Mouse (Mus musculus) cerebellum, adult (tissue): ENCODE results near the gene Tex44.
"Not testable (repeated sequence)": the region's sequence is repeated elsewhere in the genome, so short reads cannot be mapped to it uniquely, and the experiment has no call there.

Source experiments
- ATAC-seq: cut with Nextera tagmentation; 2 replicates; pipeline ENCODE4 v1.9.2; 2017; ENCODE audit warnings: mild to moderate bottlenecking, moderate library complexity, mixed read lengths; ENCODE audit not compliant: insufficient number of reproducible peaks, low FRiP score, low TSS enrichment

Gene Tex44

DNA sequence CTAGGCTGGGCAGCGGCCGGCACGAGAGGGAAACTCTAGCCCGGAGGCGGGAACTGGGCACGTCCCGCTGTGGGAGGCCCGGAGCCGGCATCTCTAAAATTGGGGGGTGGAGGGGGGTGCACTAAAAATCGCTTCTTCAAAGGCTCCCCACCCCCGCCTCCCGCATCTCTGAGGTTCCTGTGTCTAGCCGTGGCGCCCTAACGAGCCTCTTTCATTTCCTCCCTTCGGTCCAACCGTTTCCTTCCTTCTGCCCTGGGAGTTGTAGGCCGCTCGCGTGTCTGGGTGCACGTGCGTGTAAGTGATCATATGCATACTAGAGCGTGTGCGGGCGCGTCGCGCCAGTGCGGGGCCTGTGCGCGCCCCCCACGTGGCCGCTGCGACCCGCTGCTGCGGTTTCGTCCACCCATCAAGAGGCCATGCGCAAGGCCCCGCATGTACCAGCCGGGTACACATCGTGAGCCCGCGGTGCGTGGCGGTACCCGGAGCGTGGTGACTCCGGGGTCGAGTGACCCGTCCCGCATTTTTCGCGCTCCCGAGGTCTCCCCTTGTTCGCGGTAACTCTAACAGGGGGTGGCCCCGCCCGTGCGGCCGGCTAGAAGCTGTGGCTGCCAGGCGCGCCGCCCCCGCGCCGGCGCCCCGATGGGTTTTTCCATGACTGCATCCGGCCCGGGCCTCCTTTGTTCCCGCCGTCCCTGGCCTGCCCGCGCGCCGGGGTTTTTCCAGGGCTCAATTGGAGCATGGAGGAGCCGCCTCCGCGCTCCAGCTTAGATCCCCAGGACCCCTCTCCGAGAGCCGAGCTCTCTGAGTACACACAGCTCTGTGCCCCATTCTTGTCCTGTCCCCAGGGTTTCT, 16.1 kb downstream of the Tex44 start:
- ATAC-seq: peak; percentile 62

DNA sequence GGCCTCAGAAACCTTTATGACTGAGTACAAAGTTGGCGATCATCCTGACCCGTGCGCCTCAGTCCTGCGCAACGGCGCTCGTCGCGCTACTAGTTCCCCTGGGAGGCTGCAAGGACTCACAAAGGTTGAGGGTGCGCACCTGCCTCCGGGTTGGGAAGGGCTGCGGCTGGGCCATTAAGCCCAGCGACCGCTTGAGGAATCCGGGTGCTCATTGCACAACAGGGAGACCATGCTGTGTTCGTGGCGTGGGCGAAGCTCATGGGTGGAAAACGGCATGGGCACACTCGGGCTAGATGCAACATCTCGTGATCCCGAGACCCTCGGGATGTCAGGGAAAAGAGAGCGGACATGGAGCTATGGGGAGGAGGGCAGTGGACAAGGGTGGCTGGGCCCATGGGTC, 16.7 kb downstream of the Tex44 start:
- no peak for ATAC-seq

DNA sequence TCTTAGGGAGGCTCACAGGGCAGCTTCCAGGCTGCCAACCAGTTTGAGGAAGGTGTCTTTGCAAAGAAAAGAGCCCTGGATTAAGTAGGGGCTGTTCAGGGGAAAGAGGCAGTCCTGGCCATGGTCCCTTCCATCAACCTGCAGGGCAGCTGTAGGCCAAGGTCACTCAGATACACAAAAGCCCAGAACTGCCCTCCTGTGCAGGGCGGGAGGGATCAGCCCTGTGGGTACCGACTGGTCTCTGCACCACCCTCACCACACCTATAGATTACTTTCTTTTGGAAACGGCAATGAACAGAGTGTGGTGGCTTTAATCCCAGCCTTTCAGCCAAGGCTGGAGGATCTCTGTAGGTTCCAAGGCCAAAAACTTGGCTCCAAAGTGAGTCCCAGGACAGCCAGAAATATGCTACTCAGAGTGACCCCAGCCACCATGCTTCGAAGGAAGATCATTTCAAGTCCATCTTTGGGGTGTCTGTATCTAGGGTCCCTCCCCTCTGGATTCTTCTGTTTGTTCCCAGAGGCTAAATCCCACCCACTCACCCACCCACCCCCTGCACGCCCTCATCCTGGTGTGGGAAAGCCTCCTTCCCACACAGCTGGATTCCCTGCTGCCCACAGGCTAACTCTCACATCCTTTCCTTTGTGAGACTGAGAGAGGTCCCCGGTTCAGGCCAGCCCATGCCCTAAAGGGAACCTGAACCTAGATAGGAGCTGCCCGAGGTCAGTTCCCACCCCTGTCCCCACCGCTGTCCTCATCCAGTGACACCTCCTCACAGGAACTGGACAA, 17.4 kb downstream of the Tex44 start:
- no peak for ATAC-seq

DNA sequence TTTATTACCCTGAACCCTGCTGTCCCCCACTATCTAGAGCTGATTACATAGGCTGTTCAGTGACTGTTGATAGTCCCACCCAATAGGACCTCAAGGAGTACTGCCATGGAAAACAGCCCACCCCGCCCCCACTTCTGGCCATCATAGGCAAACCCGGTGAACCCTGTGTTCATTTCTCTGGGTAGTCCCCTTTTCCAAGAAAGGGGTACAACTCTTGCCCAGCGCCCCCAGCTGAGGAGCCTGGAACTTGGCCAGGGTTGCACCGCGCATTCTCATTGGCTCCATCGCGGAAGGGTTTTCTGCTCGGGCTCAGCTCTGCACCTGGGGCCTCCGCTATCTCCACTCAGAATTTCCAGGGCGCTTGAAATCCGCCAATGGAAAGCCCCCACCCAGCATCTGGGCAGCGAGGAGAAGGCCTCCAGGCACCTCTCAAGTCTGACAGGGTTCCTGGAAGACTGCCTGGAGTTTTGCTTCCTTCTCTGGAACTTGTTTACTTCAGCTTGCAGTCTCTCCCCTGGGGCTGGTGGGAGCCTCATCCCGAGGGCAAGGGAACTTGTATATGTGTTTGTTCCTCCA, 21.6 kb downstream of the Tex44 start:
- no peak for ATAC-seq

DNA sequence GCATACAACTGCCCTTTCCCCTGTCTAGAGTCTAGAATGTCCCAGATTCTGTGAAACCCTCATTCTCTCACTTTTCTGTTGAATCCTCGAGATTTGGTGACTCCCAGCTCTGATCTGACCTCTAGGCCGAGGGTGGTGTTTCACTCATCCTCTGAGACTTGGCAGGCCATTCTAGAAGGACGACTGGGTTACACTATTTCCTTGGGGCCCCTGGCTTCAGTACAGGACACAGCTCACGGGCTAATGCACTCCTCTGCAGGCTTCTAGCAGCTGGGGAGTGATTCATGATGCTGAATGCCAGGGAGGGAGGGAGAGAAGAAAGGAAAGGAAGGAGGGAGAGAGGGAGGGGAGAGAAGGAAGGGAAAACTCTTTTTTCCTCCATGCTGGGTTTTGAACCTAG, 22.1 kb downstream of the Tex44 start:
- no peak for ATAC-seq

DNA sequence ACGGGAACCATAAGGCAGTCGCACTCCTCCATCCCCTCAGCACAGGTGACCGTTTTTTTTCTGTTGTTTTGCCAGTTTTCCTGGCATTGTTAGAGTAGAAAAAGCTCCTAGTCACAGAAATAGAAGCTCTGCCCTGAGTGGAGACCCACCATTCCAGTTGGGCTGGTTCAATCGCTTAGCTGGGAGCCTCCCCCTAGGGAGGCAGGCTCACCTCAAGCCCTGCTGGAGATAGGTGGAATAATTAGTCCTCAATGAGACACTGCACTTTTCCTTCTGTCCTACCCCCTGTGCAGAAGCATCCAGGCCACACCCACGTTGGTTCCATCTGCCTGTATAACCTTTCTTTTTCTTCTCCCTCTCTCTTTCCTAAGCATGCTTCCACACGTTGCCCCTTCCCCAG, 23.8 kb downstream of the Tex44 start:
- ATAC-seq: no peak

DNA sequence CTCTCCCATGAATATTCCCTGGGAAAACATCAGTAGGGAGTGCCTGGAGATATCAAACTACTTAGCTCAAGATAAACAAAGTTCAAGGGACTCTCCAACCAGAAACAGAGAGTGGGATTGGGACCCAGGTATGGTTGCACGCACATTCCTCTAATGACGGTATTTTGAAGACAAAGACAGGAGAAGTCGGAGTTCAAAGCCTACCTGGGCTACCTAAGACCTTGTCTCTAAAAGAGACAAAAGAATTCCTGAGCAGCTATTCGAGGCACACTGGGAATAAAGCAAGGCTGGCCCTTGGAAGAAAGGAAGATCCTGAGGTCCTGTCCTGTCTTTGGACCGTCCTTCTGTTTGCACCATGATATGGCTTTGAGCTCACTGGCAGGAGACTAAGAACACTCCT, 26.6 kb downstream of the Tex44 start:
- ATAC-seq: no peak

DNA sequence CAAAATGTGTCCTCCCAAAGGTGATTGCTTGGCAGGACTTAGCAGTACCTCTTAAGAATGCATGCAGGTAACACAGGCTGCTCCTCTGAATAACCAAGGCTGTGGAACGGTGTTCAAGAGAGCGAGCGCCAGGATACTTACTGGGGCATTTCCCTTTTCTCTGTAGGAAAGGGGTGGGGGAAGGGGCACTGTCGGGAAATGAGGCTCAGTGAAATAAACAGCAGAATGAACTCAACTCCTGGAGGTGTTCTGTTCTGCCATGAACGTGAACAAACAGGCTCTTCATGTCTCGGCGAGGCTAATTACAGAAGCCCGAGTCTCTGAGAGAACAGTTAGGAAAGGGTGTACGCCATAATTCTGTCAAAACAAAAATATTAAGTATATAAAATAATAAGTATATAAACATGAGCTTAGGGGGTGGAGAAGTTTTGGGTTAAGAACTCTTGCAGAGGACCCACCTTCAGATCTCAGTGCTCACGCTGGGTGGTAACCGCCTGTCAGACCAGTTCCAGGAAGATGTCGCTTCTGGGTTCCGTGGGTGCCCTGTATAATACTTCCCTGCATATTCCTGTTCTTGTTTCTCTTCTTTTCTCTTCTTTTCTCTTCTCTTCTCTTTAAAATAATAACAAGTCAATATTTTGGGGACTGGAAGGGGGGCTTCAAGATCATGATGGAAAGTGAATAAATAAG, 30.9 kb downstream of the Tex44 start:
- ATAC-seq: no peak

DNA sequence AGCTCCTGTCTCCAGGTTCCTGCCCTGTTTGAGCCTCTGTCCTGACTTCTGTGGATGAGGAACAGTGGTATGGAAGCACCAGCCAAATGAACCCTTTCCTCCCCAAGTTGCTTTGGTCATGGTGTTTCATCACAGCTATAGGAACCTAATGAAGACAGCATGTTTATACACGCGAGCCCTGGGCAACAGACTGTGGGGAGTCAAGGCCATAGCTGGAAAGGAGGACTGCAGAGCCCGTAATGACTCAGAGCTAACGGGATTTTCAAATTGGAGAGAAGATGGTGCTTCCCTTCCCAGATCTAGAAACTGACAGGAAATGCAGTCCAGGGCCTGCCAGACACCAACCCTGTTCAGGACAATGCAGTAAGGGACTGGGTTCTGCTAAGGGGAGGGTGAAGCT, 33.2 kb downstream of the Tex44 start:
- no peak for ATAC-seq

DNA sequence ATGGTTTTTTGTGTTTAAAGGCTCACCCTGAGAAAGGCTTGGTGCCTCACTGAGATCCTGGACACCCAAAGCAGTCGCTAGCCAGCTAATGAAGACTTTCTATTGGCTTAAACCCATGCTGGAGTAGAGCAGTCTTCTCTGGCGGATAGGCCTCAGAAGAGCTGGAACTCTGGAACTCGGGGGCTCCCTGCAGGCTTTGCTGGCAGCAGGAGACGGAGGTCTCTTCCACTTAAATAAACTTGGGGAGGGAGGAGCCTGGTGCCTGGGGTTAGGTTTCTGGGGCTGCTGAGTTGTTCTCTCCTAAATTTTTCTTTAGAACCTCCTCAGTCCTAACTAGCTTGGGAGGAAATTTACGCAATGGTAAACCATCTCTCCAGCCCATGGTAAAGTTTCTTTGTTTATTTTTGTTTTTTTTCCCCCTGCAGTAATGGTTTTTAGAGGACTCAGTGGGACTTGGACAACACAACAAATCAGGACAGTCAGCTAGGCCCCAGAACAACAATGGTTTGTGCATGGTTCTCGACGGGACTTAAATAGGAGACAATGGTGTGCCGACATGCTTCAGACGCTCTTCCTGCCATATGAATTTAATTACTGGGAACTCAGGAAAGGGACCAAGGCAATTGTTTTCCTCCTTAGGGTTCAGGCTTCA, 38.2 kb downstream of the Tex44 start:
- no peak for ATAC-seq

DNA sequence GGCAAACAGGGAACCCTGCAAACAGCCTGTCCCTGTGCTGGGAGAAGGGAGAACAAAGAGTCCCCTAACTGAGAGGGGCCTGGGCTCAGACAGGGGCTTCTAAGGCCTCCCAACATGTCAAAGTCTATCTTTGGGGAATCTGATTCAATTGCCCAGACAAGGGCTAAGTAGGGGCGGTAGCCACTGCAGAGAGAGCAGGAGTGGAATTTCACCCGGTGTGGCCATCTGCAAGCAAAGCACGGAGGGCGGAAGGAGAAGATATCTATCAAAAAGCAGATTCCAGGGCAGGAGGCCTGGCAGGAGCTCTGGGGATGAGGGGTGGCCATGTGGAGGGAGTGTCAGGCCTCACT, 38.7 kb downstream of the Tex44 start:
- no peak for ATAC-seq

DNA sequence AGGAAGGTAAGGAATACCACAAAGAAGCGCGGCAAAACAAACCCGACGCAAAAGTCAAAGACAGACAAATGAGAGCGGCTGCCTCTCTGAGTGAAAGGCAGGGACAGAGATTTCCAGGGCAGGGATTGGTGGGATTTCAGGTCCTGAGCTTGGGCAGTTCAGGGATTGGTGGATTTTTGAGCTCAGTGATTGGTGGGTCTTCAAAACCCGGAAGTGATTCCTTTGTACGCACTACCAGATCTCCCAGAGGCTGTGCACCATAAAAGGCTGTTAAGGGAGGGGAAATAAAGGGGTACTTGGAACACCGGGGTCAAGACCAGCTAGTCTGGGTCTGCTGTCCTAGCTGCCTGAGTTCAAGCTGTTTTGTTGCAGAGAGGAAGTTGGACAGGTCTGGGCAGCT, 41.3 kb downstream of the Tex44 start:
- no peak for ATAC-seq

DNA sequence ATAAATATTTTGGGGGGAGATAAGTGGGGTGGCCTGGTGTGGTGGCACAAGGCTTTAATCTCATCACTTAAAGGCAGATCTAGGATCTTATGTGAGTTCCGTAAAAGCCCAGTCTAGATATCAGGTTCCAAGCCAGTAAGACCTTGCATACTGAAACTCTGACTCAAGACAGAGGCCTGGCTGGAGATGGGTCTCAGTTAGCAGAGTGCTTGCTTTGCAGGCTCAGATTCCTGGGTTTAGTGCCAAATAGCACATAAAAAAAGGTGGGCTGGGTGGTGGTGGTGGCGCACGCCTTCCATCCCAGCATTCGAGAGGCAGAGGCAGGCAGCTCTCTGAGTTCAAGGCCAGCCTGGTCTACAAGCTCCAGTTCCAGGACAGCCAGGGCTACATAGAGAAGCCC, 43.7 kb downstream of the Tex44 start:
- no peak for ATAC-seq

DNA sequence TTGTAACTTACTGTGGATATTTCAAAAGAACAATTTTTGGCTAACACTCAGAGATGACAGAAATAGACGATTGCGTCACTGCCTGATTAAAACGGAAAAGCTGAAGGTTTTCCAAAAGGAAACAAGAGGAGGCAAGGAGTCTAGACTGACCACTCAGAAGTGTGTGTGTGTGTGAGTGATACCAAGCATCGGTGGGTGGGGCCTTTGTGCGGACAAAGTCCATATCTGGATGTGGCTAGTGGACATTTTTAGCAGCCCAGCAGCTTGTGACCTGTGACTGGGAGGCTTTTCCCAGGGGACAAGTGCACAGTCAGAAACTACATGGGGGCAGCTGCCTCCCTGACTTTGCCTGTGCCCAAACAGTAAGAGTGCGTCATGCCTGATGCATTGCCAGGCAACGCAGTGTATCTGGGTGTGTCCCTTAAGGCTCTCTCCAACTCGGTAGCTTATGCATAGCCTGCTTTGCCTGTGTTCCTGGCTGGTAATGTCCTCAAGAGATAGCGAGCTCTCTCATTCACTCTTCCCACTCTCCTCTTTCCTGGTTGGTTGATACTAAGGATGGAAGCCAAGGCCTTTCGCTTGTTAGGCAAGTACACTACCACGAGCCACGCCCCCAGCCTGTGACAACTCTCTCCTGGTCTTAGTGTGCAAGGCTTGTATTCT, 44.5 kb downstream of the Tex44 start:
- peak; percentile 18; the same call in 1 of the 2 replicates for ATAC-seq

DNA sequence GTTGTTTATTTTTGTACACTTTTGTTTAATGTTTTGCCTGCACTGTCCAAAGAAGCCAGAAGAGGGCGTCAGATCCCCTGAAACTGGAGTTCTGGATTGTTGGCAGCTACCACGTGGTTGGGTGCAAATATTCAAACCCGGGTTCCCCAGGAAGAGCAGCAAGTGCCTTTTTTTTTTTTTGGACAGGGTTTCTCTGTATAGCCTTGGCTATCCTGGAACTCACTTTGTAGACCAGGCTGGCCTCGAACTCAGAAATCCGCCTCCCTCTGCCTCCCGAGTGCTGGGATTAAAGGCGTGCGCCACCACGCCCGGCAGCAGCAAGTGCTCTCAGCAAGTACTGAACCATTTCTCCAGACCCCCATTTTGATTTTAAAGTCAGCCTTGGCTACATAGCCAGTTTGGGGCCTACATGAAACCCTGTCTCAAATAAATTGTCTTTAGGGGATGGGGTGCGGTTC, 45.4 kb downstream of the Tex44 start:
- not testable (repeated sequence) for ATAC-seq

DNA sequence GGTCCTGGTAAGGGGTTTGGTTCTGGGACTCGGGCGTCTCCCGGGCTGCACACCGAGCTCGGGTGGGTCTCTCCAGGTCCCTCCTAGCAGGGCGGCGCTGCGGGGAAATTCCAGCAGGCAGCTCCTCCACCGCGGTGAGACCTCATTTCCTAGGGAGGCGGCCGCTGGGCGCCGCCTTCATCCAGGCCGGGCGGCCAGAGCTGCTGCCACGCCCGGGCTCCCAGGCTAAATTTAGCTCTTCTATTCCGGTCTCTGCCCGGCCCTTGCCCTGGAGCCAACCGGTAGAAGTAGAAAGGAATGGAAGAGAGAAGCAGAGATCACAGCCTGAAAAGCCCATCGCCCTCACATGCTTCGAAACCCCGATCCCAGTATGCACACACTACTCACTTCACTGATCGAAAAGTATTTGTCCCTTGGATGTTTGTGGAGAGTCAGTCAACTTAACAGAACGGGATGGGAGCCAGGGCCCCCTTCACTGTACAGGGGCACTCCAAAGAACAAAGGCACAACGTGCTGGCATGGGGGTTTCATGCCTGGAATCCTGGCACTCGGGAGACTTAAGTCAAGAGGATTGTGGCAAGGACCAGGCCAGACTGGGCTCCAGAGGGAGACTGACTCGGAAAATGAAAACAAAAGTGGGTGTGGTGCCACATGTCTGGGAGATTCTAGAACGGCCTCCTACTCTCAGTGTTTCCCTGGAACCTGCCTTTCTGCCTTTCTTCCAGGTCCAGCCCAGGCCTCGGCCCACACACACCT, 46.2 kb downstream of the Tex44 start:
- ATAC-seq: peak; percentile 67

DNA sequence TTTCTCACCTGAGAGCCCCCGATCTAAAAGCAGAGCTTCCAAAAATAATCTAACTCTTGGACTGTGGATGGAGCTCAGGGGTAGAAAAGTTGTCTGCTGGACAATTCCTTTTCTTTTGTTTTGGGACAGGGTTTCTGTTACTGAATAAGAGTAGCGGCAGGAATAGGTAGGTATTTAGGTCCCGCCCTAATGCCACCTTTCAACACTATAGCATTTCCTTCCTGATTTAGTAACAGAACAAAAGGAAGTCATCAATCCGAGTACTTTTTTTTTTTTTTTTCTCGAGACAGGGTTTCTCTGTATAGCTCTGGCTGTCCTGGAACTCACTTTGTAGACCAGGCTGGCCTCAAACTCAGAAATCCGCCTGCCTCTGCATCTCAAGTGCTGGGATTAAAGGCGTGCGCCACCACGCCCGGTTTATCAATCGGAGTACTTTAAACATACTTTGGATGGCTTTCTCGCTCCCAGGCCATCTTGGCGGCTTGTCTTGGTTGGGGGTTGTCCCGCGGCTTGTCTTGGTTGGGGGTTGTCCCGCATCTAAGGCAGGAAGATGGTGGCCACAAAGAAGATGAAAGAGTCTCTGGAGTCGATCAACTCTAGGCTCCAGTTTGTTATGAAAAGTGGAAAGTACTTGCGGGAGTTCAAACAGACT, 47.1 kb downstream of the Tex44 start:
- ATAC-seq: no peak
